Mouse (Mus musculus): ENCODE data around the gene Wnt9b. TPM values are rescaled to one million over a fixed set of nuclear protein-coding genes. Genes with fewer than 3 reads are reported as not detected.

Gene Wnt9b
- polyA plus RNA-seq, 2 experiments: 0.01 to 0.05 TPM

- DNase-seq (ENCODE audit: low read depth in 3 of 3, low spot score in 3 of 3) (no peak), ATAC-seq (ENCODE audit: insufficient read depth) (no peak)
- Histone ChIP-seq H3K36me3 (replicated peaks; ENCODE audit: control insufficient read depth, insufficient read depth, low read depth) (no peaks in the 10 kb centered on the region), H3K4me1 (replicated peaks; ENCODE audit: control insufficient read depth in 2 of 2, insufficient read depth in 2 of 2, low read length in 1 of 2) (peaks cover 3 to 14% of the 10 kb centered on the region in 2 experiments), H3K9ac (replicated peaks) (no peak overlapping the region), H3K4me3 (ENCODE audit: insufficient read depth in 1 of 2, low read depth in 2 of 2, low read length in 2 of 2) (no peak overlapping the region), H3K4me2 (ENCODE audit: low read depth) (no peak overlapping the region), H3K27ac (no peak overlapping the region), H3K9me3 (ENCODE audit: control insufficient read depth, low read length) (no peaks in the 10 kb centered on the region), H3K27me3 (ENCODE audit: control insufficient read depth, insufficient read depth, low read length) (no peaks in the 10 kb centered on the region)
- 75% methylated on average over 1 of the region's 1 CpGs for WGBS (ENCODE audit: insufficient replicate concordance)
- no peak for TF ChIP-seq CTCF (IDR thresholded peaks at IDR 0.05; ENCODE audit: low read depth)
- no peak for TF ChIP-seq EP300 (IDR thresholded peaks at IDR 0.05; ENCODE audit: low read depth)
Observed at GRCm38 (mm10) chr11:103693241-103693640, 56.4 kb downstream of the Wnt9b start.

GRCm38 (mm10) chr11:103691036-103691435 is 58.6 kb downstream of the Wnt9b start:
- Histone ChIP-seq H3K27me3 (ENCODE audit: control insufficient read depth, insufficient read depth, low read length) (no peaks in the 10 kb centered on the region), H3K36me3 (replicated peaks; ENCODE audit: control insufficient read depth, insufficient read depth, low read depth) (peaks cover 7% of the 10 kb centered on the region), H3K4me1 (replicated peaks; ENCODE audit: control insufficient read depth in 2 of 2, insufficient read depth in 2 of 2, low read length in 1 of 2) (peaks cover 0 to 10% of the 10 kb centered on the region in 2 experiments; a peak in 2 of 4 replicates), H3K9me3 (ENCODE audit: control insufficient read depth, low read length) (no peaks in the 10 kb centered on the region), H3K4me2 (ENCODE audit: low read depth) (no peak overlapping the region), H3K27ac (no peak overlapping the region), H3K4me3 (ENCODE audit: insufficient read depth in 1 of 2, low read depth in 2 of 2, low read length in 2 of 2) (no peak overlapping the region), H3K9ac (replicated peaks) (no peak overlapping the region)
- 71% methylated on average over 1 of the region's 1 CpGs for WGBS (ENCODE audit: insufficient replicate concordance)
- TF ChIP-seq CTCF (IDR thresholded peaks at IDR 0.05; ENCODE audit: low read depth) (no peak), EP300 (IDR thresholded peaks at IDR 0.05; ENCODE audit: low read depth) (no peak)
- DNase-seq (ENCODE audit: low read depth in 3 of 3, low spot score in 3 of 3) (no peak), ATAC-seq (ENCODE audit: insufficient read depth) (no peak)

GRCm38 (mm10) chr11:103688980-103689378 is 60.6 kb downstream of the Wnt9b start:
- Histone ChIP-seq H3K9me3 (ENCODE audit: control insufficient read depth, low read length) (no peaks in the 10 kb centered on the region), H3K9ac (replicated peaks) (no peak overlapping the region), H3K4me2 (ENCODE audit: low read depth) (no peak overlapping the region), H3K27me3 (ENCODE audit: control insufficient read depth, insufficient read depth, low read length) (no peaks in the 10 kb centered on the region), H3K4me3 (ENCODE audit: insufficient read depth in 1 of 2, low read depth in 2 of 2, low read length in 2 of 2) (no peak overlapping the region), H3K4me1 (replicated peaks; ENCODE audit: control insufficient read depth in 2 of 2, insufficient read depth in 2 of 2, low read length in 1 of 2) (peaks cover 0 to 7% of the 10 kb centered on the region in 2 experiments; a peak in 2 of 4 replicates), H3K36me3 (replicated peaks; ENCODE audit: control insufficient read depth, insufficient read depth, low read depth) (peaks cover 14% of the 10 kb centered on the region), H3K27ac (no peak overlapping the region)
- DNase-seq (ENCODE audit: low read depth in 3 of 3, low spot score in 3 of 3) (no peak), ATAC-seq (ENCODE audit: insufficient read depth) (no peak)
- 19% methylated on average over 3 of the region's 3 CpGs for WGBS (ENCODE audit: insufficient replicate concordance)
- TF ChIP-seq EP300 (IDR thresholded peaks at IDR 0.05; ENCODE audit: low read depth): no peak
- no peak for TF ChIP-seq CTCF (IDR thresholded peaks at IDR 0.05; ENCODE audit: low read depth)

GRCm38 (mm10) chr11:103688271-103688979 is 61.2 kb downstream of the Wnt9b start:
- H3K9ac ChIP-seq (replicated peaks): no peak overlapping the region
- 52% methylated on average over 6 of the region's 6 CpGs for WGBS (ENCODE audit: insufficient replicate concordance)
- DNase-seq (ENCODE audit: low read depth in 3 of 3, low spot score in 3 of 3) (no peak), ATAC-seq (ENCODE audit: insufficient read depth) (no peak)
- H3K27me3 ChIP-seq (ENCODE audit: control insufficient read depth, insufficient read depth, low read length): no peaks in the 10 kb centered on the region
- peaks cover 18% of the 10 kb centered on the region for H3K36me3 ChIP-seq (replicated peaks; ENCODE audit: control insufficient read depth, insufficient read depth, low read depth)
- no peaks in the 10 kb centered on the region for H3K9me3 ChIP-seq (ENCODE audit: control insufficient read depth, low read length)
- no peak overlapping the region for H3K4me3 ChIP-seq (ENCODE audit: insufficient read depth in 1 of 2, low read depth in 2 of 2, low read length in 2 of 2)
- TF ChIP-seq CTCF (IDR thresholded peaks at IDR 0.05; ENCODE audit: low read depth) (no peak), EP300 (IDR thresholded peaks at IDR 0.05; ENCODE audit: low read depth) (no peak)
- no peak overlapping the region for H3K27ac ChIP-seq
- H3K4me1 ChIP-seq (replicated peaks; ENCODE audit: control insufficient read depth in 2 of 2, insufficient read depth in 2 of 2, low read length in 1 of 2): peaks cover 0 to 7% of the 10 kb centered on the region in 2 experiments; a peak in 2 of 4 replicates
- no peak overlapping the region for H3K4me2 ChIP-seq (ENCODE audit: low read depth)

- H3K27me3 ChIP-seq (ENCODE audit: control insufficient read depth, insufficient read depth, low read length): no peaks in the 10 kb centered on the region
- no peaks in the 10 kb centered on the region for H3K9me3 ChIP-seq (ENCODE audit: control insufficient read depth, low read length)
- no peak overlapping the region for H3K9ac ChIP-seq (replicated peaks)
- WGBS (ENCODE audit: insufficient replicate concordance): 60% methylated on average over 6 of the region's 6 CpGs
- no peak overlapping the region for H3K4me3 ChIP-seq (ENCODE audit: insufficient read depth in 1 of 2, low read depth in 2 of 2, low read length in 2 of 2)
- peaks cover 0 to 7% of the 10 kb centered on the region in 2 experiments; a peak in 2 of 4 replicates for H3K4me1 ChIP-seq (replicated peaks; ENCODE audit: control insufficient read depth in 2 of 2, insufficient read depth in 2 of 2, low read length in 1 of 2)
- H3K4me2 ChIP-seq (ENCODE audit: low read depth): no peak overlapping the region
- peaks cover 23% of the 10 kb centered on the region for H3K36me3 ChIP-seq (replicated peaks; ENCODE audit: control insufficient read depth, insufficient read depth, low read depth)
- TF ChIP-seq EP300 (IDR thresholded peaks at IDR 0.05; ENCODE audit: low read depth) (no peak), CTCF (IDR thresholded peaks at IDR 0.05; ENCODE audit: low read depth) (no peak)
- DNase-seq (ENCODE audit: low read depth in 3 of 3, low spot score in 3 of 3) (no peak), ATAC-seq (ENCODE audit: insufficient read depth) (no peak)
- no peak overlapping the region for H3K27ac ChIP-seq
Observed at GRCm38 (mm10) chr11:103686706-103687105, 62.9 kb downstream of the Wnt9b start.
